Mouse (Mus musculus) gastrocnemius, adult 18-20 months (tissue): ENCODE results near the gene AW011738. TPM values are rescaled to one million over a fixed set of nuclear protein-coding genes. Genes with fewer than 3 reads are reported as not detected.
A peak's percentile ranks its signal among the peaks of the same experiment; 100 is the strongest.

Experiments
- DNase-seq: peaks from one replicate; pipeline ENCODE4 v3.0.0; 2021; ENCODE audit warnings: low spot score
- microRNA-seq: library from miRNA; unstranded; fragments of <30 nt; microRNA quantifications from one replicate; pipeline ENCODE4 v1.2.0, GENCODE M21; 2021
- total RNA-seq, 2 experiments: library from RNA; stranded (reverse); gene quantifications; 2 replicates each; pipeline ENCODE4 v1.2.3; 2021

Gene AW011738
- total RNA-seq, 2 experiments from 2014 or later: 3.7 to 4.9 TPM

GRCm38 (mm10) chr4:156236651-156237447 lies 33.7 kb downstream of the AW011738 start:
- DNase-seq: no peak

- DNase-seq: no peak
These were observed 46.5 kb downstream of the AW011738 start for GRCm38 (mm10) chr4:156249567-156249966.

GRCm38 (mm10) chr4:156251081-156251480 lies 48.0 kb downstream of the AW011738 start:
- no peak for DNase-seq

- DNase-seq: no peak
These were observed 49.0 kb downstream of the AW011738 start for GRCm38 (mm10) chr4:156252140-156252539.

- no peak for DNase-seq
These were observed 49.5 kb downstream of the AW011738 start for GRCm38 (mm10) chr4:156252619-156253018.

GRCm38 (mm10) chr4:156253043-156253442 lies 49.9 kb downstream of the AW011738 start:
- DNase-seq: no peak

- DNase-seq: no peak
These were observed 51.4 kb downstream of the AW011738 start for GRCm38 (mm10) chr4:156254361-156255077.

Small RNA genes within 50 kb of the gene (microRNA-seq; reads per million reads assigned to microRNA genes)
- 6.8 reads per million, percentile 17 among the genes with 10 or more reads in this experiment for gene Mir7658

Other genes starting within 250 kb of the AW011738 start
- 10 to 100 TPM; 16.9 to 19.7 TPM for gene C1qtnf12, start 241.0 kb upstream of the AW011738 start, total RNA-seq
- gene B3galt6, start 210.7 kb upstream of the AW011738 start, total RNA-seq: 1 to 10 TPM; 1.3 TPM
- gene Sdf4, start 210.4 kb upstream of the AW011738 start, total RNA-seq: 10 to 100 TPM; 77.2 to 85.0 TPM
- gene Tnfrsf4, start 189.5 kb upstream of the AW011738 start, total RNA-seq: 1 to 10 TPM; 1.2 to 1.3 TPM
- gene Tnfrsf18, start 177.1 kb upstream of the AW011738 start, total RNA-seq: not detected
- gene Ttll10, start 143.9 kb upstream of the AW011738 start, total RNA-seq: not detected
- gene 9430015G10Rik, start 93.3 kb upstream of the AW011738 start, total RNA-seq: 1 to 10 TPM; 2.1 to 3.1 TPM
- gene Rnf223, start 72.8 kb upstream of the AW011738 start, total RNA-seq: not detected
- 1 to 10 TPM; 4.8 to 5.6 TPM for gene Agrn, start 5.8 kb upstream of the AW011738 start, total RNA-seq
- gene Isg15, start 2.5 kb upstream of the AW011738 start, total RNA-seq: under 1 TPM; 0.32 to 0.74 TPM
- 100 to 1,000 TPM; 143 to 233 TPM for gene Perm1, start 12.6 kb downstream of the AW011738 start, total RNA-seq
- 1 to 10 TPM; 5.9 to 6.7 TPM for gene Plekhn1, start 31.6 kb downstream of the AW011738 start, total RNA-seq
- gene Noc2l, start 32.7 kb downstream of the AW011738 start, total RNA-seq: 10 to 100 TPM; 31.2 to 33.4 TPM
- gene Samd11, start 52.4 kb downstream of the AW011738 start, total RNA-seq: not detected
- gene Vmn2r-ps159, start 127.8 kb downstream of the AW011738 start, total RNA-seq: not detected